Mouse (Mus musculus): ENCODE measurements around the gene Bex1.

Bex1 gene

DNA sequence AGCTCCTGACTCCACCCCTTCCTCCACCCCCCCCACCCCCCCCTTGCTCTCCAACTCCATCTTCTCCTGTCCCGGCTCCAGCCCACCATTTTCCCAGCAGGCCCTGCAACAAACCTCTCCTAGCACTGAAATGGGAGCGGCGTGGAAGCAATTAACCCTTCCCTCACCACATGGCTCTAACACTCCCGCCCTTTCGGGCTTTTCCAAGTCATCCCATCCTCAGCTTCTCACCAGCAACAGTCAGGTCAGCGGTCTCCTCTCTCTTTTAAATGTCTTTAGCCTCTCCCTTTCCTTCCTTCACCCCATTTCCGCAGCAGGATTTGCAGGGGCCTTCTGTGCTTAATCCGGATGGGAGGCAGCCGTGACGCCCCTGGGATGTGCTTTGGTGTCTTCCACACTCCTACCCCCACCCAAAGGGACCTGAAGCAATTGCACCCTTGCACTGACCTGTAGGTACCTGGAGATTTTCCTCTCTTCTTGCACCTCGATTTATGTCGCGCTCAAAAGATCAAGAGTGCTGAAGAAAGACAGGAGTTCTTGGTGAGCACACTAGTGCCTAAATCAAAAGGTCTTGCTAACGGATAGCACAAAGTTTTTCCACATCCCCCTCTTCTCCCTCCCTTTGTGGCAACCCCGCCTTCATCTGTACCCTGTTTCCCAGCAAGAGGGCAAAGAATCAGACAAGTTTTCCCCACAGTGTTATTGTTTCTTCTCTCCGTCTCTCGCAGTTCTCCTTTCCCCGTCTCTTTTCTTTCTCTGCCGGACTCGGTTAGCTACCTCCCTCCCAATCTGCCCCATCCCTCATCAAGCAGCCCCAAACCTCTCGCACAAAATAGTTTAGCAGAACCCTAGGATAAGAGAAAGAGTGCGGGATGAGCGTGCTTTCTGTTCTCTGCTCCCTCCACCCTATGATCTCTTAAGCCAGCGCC lies 43.9 kb downstream of the Bex1 start:
- DNase-seq = no peak

DNA sequence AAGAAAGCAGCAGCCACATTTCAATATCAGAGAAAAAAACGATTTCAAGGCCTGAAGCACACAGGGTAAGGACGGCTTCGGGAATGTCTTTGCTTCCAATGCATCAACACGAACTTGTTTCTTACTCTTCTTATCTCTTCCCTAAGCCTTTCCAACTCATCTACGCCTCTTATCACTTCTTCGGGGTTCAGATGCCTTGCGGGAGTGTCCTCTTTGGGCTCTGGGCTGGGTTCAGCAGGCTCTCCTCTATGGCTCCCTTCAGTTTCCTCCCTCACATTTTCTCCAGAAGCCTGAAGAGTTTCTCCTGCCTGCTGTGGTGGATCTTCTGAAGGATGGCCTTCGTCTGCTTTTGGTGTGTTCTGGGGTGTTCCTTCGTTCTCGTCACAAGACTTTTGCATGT lies 44.7 kb downstream of the Bex1 start:
- DNase-seq = no peak
